Mouse (Mus musculus): ENCODE measurements around the gene Degs1. TPM values are rescaled to one million over a fixed set of nuclear protein-coding genes. Genes with fewer than 3 reads are reported as not detected.

The Degs1 gene
- polyA plus RNA-seq (2012; rRNA removed): 35.6 and 38.2 TPM in 2 replicates

DNA sequence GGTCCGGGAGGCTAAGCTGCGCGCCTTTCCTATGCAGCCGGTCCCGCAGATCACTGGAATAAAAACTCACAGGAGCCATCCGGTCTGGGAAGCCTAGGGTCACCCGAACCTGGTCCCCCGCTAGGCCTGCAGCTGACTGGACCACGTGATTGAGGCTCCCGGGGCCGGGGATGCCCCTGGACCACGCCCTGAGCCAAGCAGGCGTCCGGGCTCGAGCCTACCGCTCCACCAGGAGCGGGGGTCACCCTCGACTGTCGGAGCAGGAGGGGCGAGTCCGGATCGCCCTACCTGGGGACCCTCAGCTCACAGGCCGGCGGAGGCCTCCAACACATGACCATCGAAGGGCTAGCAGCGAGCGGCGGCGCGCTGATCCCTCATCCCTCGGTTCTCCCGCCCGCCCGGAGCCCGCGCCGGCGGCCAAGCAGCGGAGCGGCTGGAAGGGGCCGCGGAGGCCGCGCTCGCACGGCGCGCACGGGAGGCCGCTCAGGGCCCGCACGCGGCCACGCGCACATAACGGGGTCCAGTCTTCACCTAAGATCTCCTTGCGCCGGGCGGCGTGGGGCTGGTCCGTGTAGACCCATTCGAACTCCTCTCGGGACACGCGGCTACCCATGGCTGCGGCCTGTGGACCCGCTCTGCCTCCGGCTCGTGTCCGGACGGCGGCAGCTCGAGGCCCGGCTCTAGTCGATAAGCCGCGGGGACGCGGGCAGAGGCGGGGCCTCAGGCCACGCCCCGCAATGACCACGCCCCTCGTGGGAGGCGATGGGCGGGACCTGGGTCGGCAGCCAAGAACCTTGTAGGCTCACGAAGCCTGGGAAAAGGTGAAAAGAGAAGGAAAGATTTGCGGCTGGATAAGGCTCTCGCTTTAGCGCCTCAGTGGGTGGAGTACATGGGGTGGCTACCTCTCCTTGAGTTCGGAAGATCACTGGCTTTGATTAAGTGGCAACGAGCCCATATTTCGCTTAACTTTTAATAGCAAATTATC is at the start of gene Degs1:
Degs1 (minus strand) TSS at position 714 of the 985 bp plus-strand sequence.

Other genes starting within 250 kb of the Degs1 start
- gene Srp9, start 158.1 kb downstream of the Degs1 start, polyA plus RNA-seq (2012; rRNA removed): 10.8 and 14.1 TPM in 2 replicates
- gene Vmn1r1, start 118.3 kb downstream of the Degs1 start, polyA plus RNA-seq (2012; rRNA removed): not detected in 2 replicates
- 2.9 and 3.4 TPM in 2 replicates for gene Fbxo28, start 58.8 kb upstream of the Degs1 start, polyA plus RNA-seq (2012; rRNA removed)
- 7.0 and 8.0 TPM in 2 replicates for gene Trp53bp2, start 126.4 kb upstream of the Degs1 start, polyA plus RNA-seq (2012; rRNA removed)
- 11.0 and 12.8 TPM in 2 replicates for gene Capn2, start 234.8 kb upstream of the Degs1 start, polyA plus RNA-seq (2012; rRNA removed)

Data from stomach, adult 2 months (tissue).